Mouse (Mus musculus): ENCODE results near the gene Slfnl1. TPM values are rescaled to one million over a fixed set of nuclear protein-coding genes. Genes with fewer than 3 reads are reported as not detected.

Slfnl1 gene
- polyA plus RNA-seq (2015; fragmentation: Nextera tagmentation; extraction: Ambion mirVana): not detected in 2 replicates

GRCm38 (mm10) chr4:120531986-120532385 lies at the start of gene Slfnl1:
Gene Slfnl1, plus strand, starts transcription at chr4:120532231.
- Histone ChIP-seq H3K9me3 (no peaks in the 10 kb centered on the region), H3K36me3 (peaks cover 51% of the 10 kb centered on the region), H3K27me3 (no peaks in the 10 kb centered on the region), H3K27ac (no peak within 1 kb of the TSS), H3K9ac (no peak within 1 kb of the TSS), H3K4me2 (no peak within 1 kb of the TSS), H3K4me1 (no peaks in the 10 kb centered on the region), H3K4me3 (no peak within 1 kb of the TSS)
- WGBS: 84% methylated on average over 6 of the region's 6 CpGs
- ATAC-seq (ENCODE audit: insufficient number of reproducible peaks, low FRiP score, low TSS enrichment, low read depth): no peak

GRCm38 (mm10) chr4:120487707-120488106 lies 44.3 kb upstream of the Slfnl1 start:
- H3K4me2 ChIP-seq: no peak overlapping the region
- H3K4me3 ChIP-seq: no peak overlapping the region
- no peaks in the 10 kb centered on the region for H3K9me3 ChIP-seq
- H3K4me1 ChIP-seq: peaks cover 3% of the 10 kb centered on the region; the same call in 1 of the 2 replicates
- no peaks in the 10 kb centered on the region for H3K27me3 ChIP-seq
- H3K9ac ChIP-seq: no peak overlapping the region
- WGBS: 21% methylated on average over 1 of the region's 1 CpGs
- H3K27ac ChIP-seq: peak overlapping the region; percentile 38; the same call in 1 of the 2 replicates
- peaks cover 17% of the 10 kb centered on the region for H3K36me3 ChIP-seq
- no peak for ATAC-seq (ENCODE audit: insufficient number of reproducible peaks, low FRiP score, low TSS enrichment, low read depth)

- Histone ChIP-seq H3K36me3 (peaks cover 34% of the 10 kb centered on the region), H3K4me3 (no peak overlapping the region), H3K9me3 (no peaks in the 10 kb centered on the region), H3K9ac (no peak overlapping the region), H3K27ac (no peak overlapping the region), H3K4me1 (no peaks in the 10 kb centered on the region), H3K27me3 (no peaks in the 10 kb centered on the region), H3K4me2 (no peak overlapping the region)
- ATAC-seq (ENCODE audit: insufficient number of reproducible peaks, low FRiP score, low TSS enrichment, low read depth): no peak
- 81% methylated on average over 1 of the region's 1 CpGs for WGBS
These were observed 25.1 kb upstream of the Slfnl1 start for GRCm38 (mm10) chr4:120506955-120507354.

- ATAC-seq (ENCODE audit: insufficient number of reproducible peaks, low FRiP score, low TSS enrichment, low read depth): no peak
- H3K4me1 ChIP-seq: no peaks in the 10 kb centered on the region
- no peak overlapping the region for H3K4me2 ChIP-seq
- no peak overlapping the region for H3K27ac ChIP-seq
- WGBS: 89% methylated on average over 4 of the region's 4 CpGs
- H3K9me3 ChIP-seq: no peaks in the 10 kb centered on the region
- H3K4me3 ChIP-seq: no peak overlapping the region
- H3K9ac ChIP-seq: no peak overlapping the region
- no peaks in the 10 kb centered on the region for H3K27me3 ChIP-seq
- peaks cover 50% of the 10 kb centered on the region for H3K36me3 ChIP-seq
These were observed 20.8 kb upstream of the Slfnl1 start for GRCm38 (mm10) chr4:120511203-120511602.

- H3K36me3 ChIP-seq: peaks cover 47% of the 10 kb centered on the region
These were observed 17.7 kb upstream of the Slfnl1 start for GRCm38 (mm10) chr4:120514366-120514765.

GRCm38 (mm10) chr4:120516491-120516890 lies 15.5 kb upstream of the Slfnl1 start:
- 91% methylated on average over 7 of the region's 7 CpGs for WGBS
- Histone ChIP-seq H3K4me2 (no peak overlapping the region), H3K27ac (no peak overlapping the region), H3K4me1 (no peaks in the 10 kb centered on the region), H3K9ac (no peak overlapping the region), H3K27me3 (no peaks in the 10 kb centered on the region), H3K9me3 (no peaks in the 10 kb centered on the region), H3K36me3 (peaks cover 49% of the 10 kb centered on the region), H3K4me3 (no peak overlapping the region)
- no peak for ATAC-seq (ENCODE audit: insufficient number of reproducible peaks, low FRiP score, low TSS enrichment, low read depth)

More at GRCm38 (mm10) chr4:120514366-120514765, 17.7 kb upstream of the Slfnl1 start:
- no peak for ATAC-seq (ENCODE audit: insufficient number of reproducible peaks, low FRiP score, low TSS enrichment, low read depth)
- Histone ChIP-seq H3K4me2 (no peak overlapping the region), H3K27ac (no peak overlapping the region), H3K27me3 (no peaks in the 10 kb centered on the region), H3K4me3 (no peak overlapping the region), H3K9me3 (no peaks in the 10 kb centered on the region), H3K4me1 (no peaks in the 10 kb centered on the region), H3K9ac (no peak overlapping the region)
- WGBS: 95% methylated on average over 2 of the region's 2 CpGs

- H3K9me3 ChIP-seq: no peaks in the 10 kb centered on the region
- H3K27ac ChIP-seq: no peak overlapping the region
- H3K4me1 ChIP-seq: no peaks in the 10 kb centered on the region
These were observed 15.1 kb upstream of the Slfnl1 start for GRCm38 (mm10) chr4:120516907-120517306.

GRCm38 (mm10) chr4:120517335-120517734 lies 14.7 kb upstream of the Slfnl1 start:
- H3K27me3 ChIP-seq: no peaks in the 10 kb centered on the region
- no peak overlapping the region for H3K4me2 ChIP-seq
- 65% methylated on average over 4 of the region's 4 CpGs for WGBS
- H3K9me3 ChIP-seq: no peaks in the 10 kb centered on the region
- peaks cover 57% of the 10 kb centered on the region for H3K36me3 ChIP-seq
- H3K9ac ChIP-seq: no peak overlapping the region
- H3K4me3 ChIP-seq: no peak overlapping the region
- no peak for ATAC-seq (ENCODE audit: insufficient number of reproducible peaks, low FRiP score, low TSS enrichment, low read depth)
- H3K4me1 ChIP-seq: no peaks in the 10 kb centered on the region
- no peak overlapping the region for H3K27ac ChIP-seq

More at GRCm38 (mm10) chr4:120516907-120517306, 15.1 kb upstream of the Slfnl1 start:
- WGBS: 90% methylated on average over 7 of the region's 7 CpGs
- no peaks in the 10 kb centered on the region for H3K27me3 ChIP-seq
- no peak overlapping the region for H3K4me3 ChIP-seq
- no peak for ATAC-seq (ENCODE audit: insufficient number of reproducible peaks, low FRiP score, low TSS enrichment, low read depth)
- no peak overlapping the region for H3K9ac ChIP-seq
- no peak overlapping the region for H3K4me2 ChIP-seq
- H3K36me3 ChIP-seq: peaks cover 52% of the 10 kb centered on the region

- Histone ChIP-seq H3K4me1 (no peaks in the 10 kb centered on the region), H3K4me2 (no peak overlapping the region), H3K27ac (no peak overlapping the region), H3K27me3 (no peaks in the 10 kb centered on the region), H3K9ac (no peak overlapping the region), H3K9me3 (no peaks in the 10 kb centered on the region), H3K4me3 (no peak overlapping the region), H3K36me3 (peaks cover 76% of the 10 kb centered on the region)
- ATAC-seq (ENCODE audit: insufficient number of reproducible peaks, low FRiP score, low TSS enrichment, low read depth): no peak
- 59% methylated on average over 5 of the region's 5 CpGs for WGBS
These were observed 10.3 kb upstream of the Slfnl1 start for GRCm38 (mm10) chr4:120521761-120522160.

- 98% methylated on average over 4 of the region's 4 CpGs for WGBS
- H3K4me1 ChIP-seq: no peaks in the 10 kb centered on the region
These were observed 9.7 kb upstream of the Slfnl1 start for GRCm38 (mm10) chr4:120522351-120522750.

GRCm38 (mm10) chr4:120523092-120523491 lies 8.9 kb upstream of the Slfnl1 start:
- 91% methylated on average over 3 of the region's 3 CpGs for WGBS
- Histone ChIP-seq H3K27ac (no peak overlapping the region), H3K4me2 (no peak overlapping the region), H3K4me3 (no peak overlapping the region), H3K9ac (no peak overlapping the region), H3K9me3 (no peaks in the 10 kb centered on the region), H3K4me1 (no peaks in the 10 kb centered on the region), H3K36me3 (peaks cover 70% of the 10 kb centered on the region), H3K27me3 (no peaks in the 10 kb centered on the region)
- ATAC-seq (ENCODE audit: insufficient number of reproducible peaks, low FRiP score, low TSS enrichment, low read depth): no peak

More at GRCm38 (mm10) chr4:120522351-120522750, 9.7 kb upstream of the Slfnl1 start:
- no peaks in the 10 kb centered on the region for H3K9me3 ChIP-seq
- peaks cover 72% of the 10 kb centered on the region for H3K36me3 ChIP-seq
- no peak overlapping the region for H3K4me3 ChIP-seq
- H3K27ac ChIP-seq: no peak overlapping the region
- H3K4me2 ChIP-seq: no peak overlapping the region
- ATAC-seq (ENCODE audit: insufficient number of reproducible peaks, low FRiP score, low TSS enrichment, low read depth): no peak
- H3K9ac ChIP-seq: no peak overlapping the region
- H3K27me3 ChIP-seq: no peaks in the 10 kb centered on the region

GRCm38 (mm10) chr4:120528171-120528570 lies 3.9 kb upstream of the Slfnl1 start:
- Histone ChIP-seq H3K27ac (no peak overlapping the region), H3K36me3 (peaks cover 73% of the 10 kb centered on the region), H3K9me3 (no peaks in the 10 kb centered on the region), H3K9ac (no peak overlapping the region), H3K4me2 (no peak overlapping the region), H3K4me3 (no peak overlapping the region), H3K27me3 (no peaks in the 10 kb centered on the region), H3K4me1 (no peaks in the 10 kb centered on the region)
- no peak for ATAC-seq (ENCODE audit: insufficient number of reproducible peaks, low FRiP score, low TSS enrichment, low read depth)
- WGBS: 87% methylated on average over 9 of the region's 9 CpGs

GRCm38 (mm10) chr4:120538664-120539063 lies 6.6 kb downstream of the Slfnl1 start:
- peaks cover 60% of the 10 kb centered on the region for H3K36me3 ChIP-seq
- 92% methylated on average over 10 of the region's 10 CpGs for WGBS
- no peak for ATAC-seq (ENCODE audit: insufficient number of reproducible peaks, low FRiP score, low TSS enrichment, low read depth)
- no peak overlapping the region for H3K27ac ChIP-seq
- H3K4me3 ChIP-seq: no peak overlapping the region
- no peaks in the 10 kb centered on the region for H3K27me3 ChIP-seq
- no peak overlapping the region for H3K4me2 ChIP-seq
- no peak overlapping the region for H3K9ac ChIP-seq
- H3K9me3 ChIP-seq: no peaks in the 10 kb centered on the region
- H3K4me1 ChIP-seq: no peaks in the 10 kb centered on the region

Data from limb, embryonic 15.5 days (tissue).